Mouse (Mus musculus) granulocyte monocyte progenitor cell, adult 5-6 weeks (primary cell): ENCODE data around the gene Leo1. TPM values are rescaled to one million over a fixed set of nuclear protein-coding genes. Genes with fewer than 3 reads are reported as not detected.

Experiments used
- total RNA-seq, 2 experiments: library from RNA; stranded (forward) in 1 of 2; stranded (reverse) in 1 of 2; fragments of 200-712, 200-1000 nt in 1 of 2; fragments of >200 nt in 1 of 2; fragmentation: Nextera tagmentation in 1 of 2; gene quantifications; 2 replicates each; pipeline ENCODE4 v1.2.3; 2014 to 2017

Gene Leo1
- total RNA-seq, 2 experiments from 2014 or later, result 24.2 to 38.9 TPM

Other genes starting within 250 kb of the Leo1 start
- not detected in 2 replicates for gene Myo5c, start 209.5 kb upstream of the Leo1 start, total RNA-seq (2014; fragmentation: Nextera tagmentation)
- not detected in 2 replicates for gene Myo5c, start 209.5 kb upstream of the Leo1 start, total RNA-seq (2017)
- 4.1 and 5.0 TPM in 2 replicates for gene Gnb5, start 135.2 kb upstream of the Leo1 start, total RNA-seq (2014; fragmentation: Nextera tagmentation)
- gene Gnb5, start 135.2 kb upstream of the Leo1 start, total RNA-seq (2017), result 2.7 and 2.8 TPM in 2 replicates
- gene Bcl2l10, start 93.8 kb upstream of the Leo1 start, total RNA-seq (2014; fragmentation: Nextera tagmentation), result not detected in 2 replicates
- not detected in 2 replicates for gene Bcl2l10, start 93.8 kb upstream of the Leo1 start, total RNA-seq (2017)
- gene Mapk6, start 31.5 kb upstream of the Leo1 start, total RNA-seq (2014; fragmentation: Nextera tagmentation), result 42.4 and 47.8 TPM in 2 replicates
- gene Mapk6, start 31.5 kb upstream of the Leo1 start, total RNA-seq (2017), result 59.2 and 71.6 TPM in 2 replicates
- 52.9 and 58.1 TPM in 2 replicates for gene Tmod3, start 118.1 kb downstream of the Leo1 start, total RNA-seq (2014; fragmentation: Nextera tagmentation)
- 59.5 and 64.2 TPM in 2 replicates for gene Tmod3, start 118.1 kb downstream of the Leo1 start, total RNA-seq (2017)
- gene Tmod2, start 169.8 kb downstream of the Leo1 start, total RNA-seq (2014; fragmentation: Nextera tagmentation), result 0.09 TPM in 1 of 2 replicates, not detected in the other
- gene Tmod2, start 169.8 kb downstream of the Leo1 start, total RNA-seq (2017), result not detected in 2 replicates
- gene Lysmd2, start 184.2 kb downstream of the Leo1 start, total RNA-seq (2014; fragmentation: Nextera tagmentation), result 0.75 and 3.5 TPM in 2 replicates
- 0.52 and 3.6 TPM in 2 replicates for gene Lysmd2, start 184.2 kb downstream of the Leo1 start, total RNA-seq (2017)
- not detected in 2 replicates for gene Scg3, start 242.5 kb downstream of the Leo1 start, total RNA-seq (2014; fragmentation: Nextera tagmentation)
- gene Scg3, start 242.5 kb downstream of the Leo1 start, total RNA-seq (2017), result not detected in 2 replicates